Mouse (Mus musculus) adrenal gland, adult 8-10 months (tissue): ENCODE measurements around the gene Gna13. TPM values are rescaled to one million over a fixed set of nuclear protein-coding genes. Genes with fewer than 3 reads are reported as not detected.

Experiments used
- DNase-seq: peaks from one replicate; pipeline ENCODE4 v3.0.0; 2022
- total RNA-seq, 4 experiments: library from RNA; stranded (reverse); gene quantifications; 2 replicates each; pipeline ENCODE4 v1.2.4; 2022

The Gna13 gene
- total RNA-seq, 4 experiments from 2014 or later = 65.1 to 70.3 (median 68.0) TPM

- DNase-seq = no peak
Observed at GRCm38 (mm10) chr11:109349652-109350316, 12.8 kb upstream of the Gna13 start.

- DNase-seq = no peak
Observed at GRCm38 (mm10) chr11:109350317-109350714, 12.3 kb upstream of the Gna13 start.

GRCm38 (mm10) chr11:109351489-109351888, 11.1 kb upstream of the Gna13 start:
- no peak for DNase-seq

GRCm38 (mm10) chr11:109353391-109354235, 9.0 kb upstream of the Gna13 start:
- DNase-seq = no peak

GRCm38 (mm10) chr11:109354236-109354613, 8.4 kb upstream of the Gna13 start:
- DNase-seq = no peak

- DNase-seq = no peak
Observed at GRCm38 (mm10) chr11:109355771-109356388, 6.8 kb upstream of the Gna13 start.

- DNase-seq = no peak
Observed at GRCm38 (mm10) chr11:109357171-109357570, 5.5 kb upstream of the Gna13 start.

- no peak for DNase-seq
Observed at GRCm38 (mm10) chr11:109358549-109358948, 4.1 kb upstream of the Gna13 start.

GRCm38 (mm10) chr11:109359043-109359752, 3.4 kb upstream of the Gna13 start:
- DNase-seq = no peak

- DNase-seq = no peak
Observed at GRCm38 (mm10) chr11:109360102-109360501, 2.5 kb upstream of the Gna13 start.

GRCm38 (mm10) chr11:109360581-109361040, 2.0 kb upstream of the Gna13 start:
- no peak for DNase-seq

- DNase-seq = no peak
Observed at GRCm38 (mm10) chr11:109361241-109361630, 1.4 kb upstream of the Gna13 start.

GRCm38 (mm10) chr11:109361631-109362462, 784 bp upstream of the Gna13 start:
- peak; percentile 53 for DNase-seq

- peak; percentile 54 for DNase-seq
Observed at GRCm38 (mm10) chr11:109363191-109364133, 831 bp downstream of the Gna13 start.

GRCm38 (mm10) chr11:109364337-109364736, 1.7 kb downstream of the Gna13 start:
- no peak for DNase-seq

GRCm38 (mm10) chr11:109364881-109365280, 2.2 kb downstream of the Gna13 start:
- no peak for DNase-seq

GRCm38 (mm10) chr11:109365818-109366217, 3.2 kb downstream of the Gna13 start:
- DNase-seq = no peak

GRCm38 (mm10) chr11:109366802-109367579, 4.4 kb downstream of the Gna13 start:
- no peak for DNase-seq

GRCm38 (mm10) chr11:109369026-109369637, 6.5 kb downstream of the Gna13 start:
- no peak for DNase-seq
